Mouse (Mus musculus): ENCODE results near the gene Auts2.
A peak's percentile ranks its signal among the peaks of the same experiment; 100 is the strongest.
"Not testable (repeated sequence)": the region's sequence is repeated elsewhere in the genome, so short reads cannot be mapped to it uniquely, and the experiment has no call there.

Gene Auts2

DNA sequence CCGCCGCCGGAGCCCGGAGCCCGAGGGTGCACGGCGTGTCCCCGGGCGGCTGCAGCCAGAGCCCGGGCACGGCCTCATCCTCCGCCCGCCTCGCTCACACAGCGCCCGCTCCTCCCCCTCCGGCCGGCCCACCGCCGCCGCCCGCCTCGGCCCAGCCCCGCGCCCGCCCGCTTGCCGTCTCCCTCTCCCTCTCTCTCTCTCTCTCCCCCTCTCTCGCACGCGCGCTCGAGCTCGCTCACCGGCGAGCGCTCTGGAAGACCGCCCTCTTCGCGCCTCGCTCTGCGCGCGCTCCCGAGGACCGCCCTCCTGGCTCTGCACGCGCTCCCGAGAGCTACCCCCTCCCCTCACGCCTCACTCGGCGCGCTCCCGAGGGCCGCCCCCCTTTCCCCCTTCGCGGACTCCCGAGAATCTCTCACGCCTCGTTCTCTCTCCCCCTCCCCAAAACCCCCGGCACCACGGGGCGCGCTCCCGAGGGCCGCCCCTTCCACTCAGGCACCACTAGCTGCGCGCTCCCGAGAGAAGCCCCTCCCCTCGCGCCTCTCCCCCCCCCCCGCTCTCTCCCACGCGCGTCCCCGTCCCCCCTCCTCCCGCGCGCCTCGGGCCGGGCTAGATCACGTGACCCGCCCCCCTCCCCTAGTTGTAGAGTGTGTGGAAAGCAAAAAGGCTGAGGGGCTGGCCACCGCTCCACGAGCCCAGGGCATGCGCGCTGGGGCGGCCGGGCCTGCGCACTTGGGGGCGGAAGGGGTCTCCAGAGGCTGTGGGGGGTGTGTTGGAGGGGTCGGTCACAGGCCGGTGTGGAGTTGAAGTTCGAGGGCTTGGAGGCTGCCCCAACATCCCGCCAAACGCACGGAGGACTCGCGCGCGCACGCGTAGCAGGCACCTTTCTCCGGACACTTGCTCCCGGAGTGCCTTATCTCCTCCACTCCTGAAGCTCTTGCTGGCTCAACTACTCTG, at the start of gene Auts2:
TSS of gene Auts2 (minus strand) at position 227 of the 954 bp plus-strand sequence.
- DNase-seq = peak; percentile 85

GRCm38 (mm10) chr5:132591721-132592695, 48.9 kb upstream of the Auts2 start:
- DNase-seq = no peak

- DNase-seq = no peak
Observed at GRCm38 (mm10) chr5:132579774-132580173, 36.6 kb upstream of the Auts2 start.

DNA sequence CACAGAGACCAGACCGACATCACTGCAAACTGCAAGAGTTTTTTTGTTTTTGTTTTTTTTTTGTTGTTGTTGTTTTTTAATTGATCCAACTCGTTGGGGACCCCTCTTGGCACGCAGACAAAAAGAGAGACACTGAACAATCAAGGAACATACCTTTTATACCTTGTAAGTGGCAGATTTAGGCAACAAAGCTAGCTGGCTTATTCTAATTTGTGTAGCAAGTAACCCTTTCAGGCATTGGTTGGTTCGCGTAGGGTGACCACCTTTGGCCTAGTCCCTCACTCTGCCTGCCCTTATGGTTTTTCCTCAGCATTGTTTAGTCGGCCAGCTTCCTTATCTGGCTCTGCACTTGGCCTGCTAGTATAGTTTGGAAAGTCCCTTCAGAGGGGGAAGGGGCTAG, 17.6 kb upstream of the Auts2 start:
- DNase-seq = not testable (repeated sequence)

GRCm38 (mm10) chr5:132545761-132546160, 2.6 kb upstream of the Auts2 start:
- peak; percentile 24 for DNase-seq

DNA sequence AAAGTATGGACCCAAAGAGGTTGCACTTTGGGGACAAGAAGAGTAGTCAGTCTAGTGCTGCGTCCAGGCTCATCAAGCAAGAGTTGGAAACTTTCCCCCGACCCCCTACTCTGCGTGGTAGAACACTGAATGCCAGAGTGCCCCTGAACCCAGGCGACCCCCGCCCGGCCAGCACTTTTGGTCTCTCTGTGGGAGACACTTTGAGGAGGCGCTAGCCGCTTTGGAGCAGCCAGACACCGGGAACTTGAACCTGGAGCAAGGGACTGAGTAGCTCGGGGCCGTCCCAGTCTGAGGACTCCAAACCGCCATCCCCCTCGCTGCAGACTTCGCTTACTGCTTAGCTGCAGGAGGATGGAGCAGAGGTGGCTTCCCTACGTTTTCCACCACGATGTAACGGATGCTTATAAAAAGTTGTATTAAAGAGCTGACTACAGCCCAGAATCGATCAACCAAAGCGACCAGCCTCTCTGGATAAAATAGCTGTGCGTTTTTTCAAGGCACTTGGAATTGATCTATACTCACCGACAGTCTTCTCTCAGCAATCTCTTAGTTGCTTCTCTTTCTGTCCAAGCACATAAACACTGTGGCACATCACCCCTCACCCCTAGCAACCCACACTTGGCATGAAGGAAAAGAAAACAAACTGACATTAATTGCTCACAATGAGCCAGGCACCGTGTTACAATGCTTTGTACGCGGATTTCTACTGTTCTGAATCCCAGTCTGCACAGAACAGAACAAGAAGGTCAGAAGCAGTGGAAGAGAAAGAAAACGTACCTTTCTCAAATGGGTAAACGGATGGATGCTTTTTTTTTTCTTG, 1.2 kb upstream of the Auts2 start:
- no peak for DNase-seq

DNA sequence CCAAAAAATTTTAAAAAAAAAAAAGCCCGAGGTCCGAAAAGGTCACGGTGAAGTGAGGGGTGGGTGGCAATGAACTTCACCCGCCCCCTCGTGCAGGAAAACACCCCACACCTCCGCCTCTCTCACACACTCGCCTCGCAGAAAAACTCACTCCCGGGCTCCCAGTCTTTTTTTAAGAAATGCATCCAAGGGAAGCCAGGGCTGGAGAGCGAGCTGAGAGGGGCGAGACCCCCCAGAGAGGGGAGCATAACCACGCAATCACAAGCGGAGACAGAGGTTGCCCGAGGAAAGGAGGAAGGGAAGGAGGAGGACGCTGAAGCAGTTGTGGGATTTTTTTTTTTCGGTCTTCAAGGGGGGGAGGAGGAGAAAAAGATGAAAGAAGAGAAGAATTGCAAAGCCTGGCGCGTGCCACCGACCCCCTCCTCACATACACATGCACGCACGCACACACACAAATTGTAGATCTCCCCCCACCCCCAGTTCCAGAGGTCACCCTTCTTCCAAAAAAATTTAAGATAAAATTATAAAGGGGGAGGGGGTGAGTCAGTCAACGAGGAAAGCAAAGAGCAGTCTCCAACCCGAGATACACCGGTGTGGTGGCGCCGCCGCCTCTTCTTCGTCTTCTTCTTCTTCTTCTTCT, 643 bp downstream of the Auts2 start:
- DNase-seq = no peak

DNA sequence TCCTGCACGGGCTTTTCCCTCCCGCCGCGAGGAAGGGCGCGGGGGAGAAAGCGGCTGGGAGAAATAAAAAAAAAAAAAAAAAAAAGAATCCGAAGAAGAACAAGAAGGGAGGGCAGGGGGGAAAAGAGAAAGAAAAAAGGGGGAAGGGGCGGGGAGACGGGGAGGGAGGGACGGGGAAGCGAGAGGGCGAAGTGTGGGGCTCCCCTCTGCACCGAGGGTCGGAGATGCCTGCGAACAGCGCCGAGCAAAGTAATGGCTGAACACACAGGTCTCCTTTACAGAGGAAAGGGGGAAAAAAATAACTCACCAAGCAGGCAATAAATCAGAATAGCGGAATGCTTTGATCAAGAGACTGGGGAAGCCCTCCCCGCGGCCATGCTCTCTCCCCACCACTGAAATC, 1.2 kb downstream of the Auts2 start:
- DNase-seq = no peak

- DNase-seq = no peak
Observed at GRCm38 (mm10) chr5:132541371-132541931, 1.7 kb downstream of the Auts2 start.

GRCm38 (mm10) chr5:132540841-132541311, 2.3 kb downstream of the Auts2 start:
- DNase-seq = no peak

DNA sequence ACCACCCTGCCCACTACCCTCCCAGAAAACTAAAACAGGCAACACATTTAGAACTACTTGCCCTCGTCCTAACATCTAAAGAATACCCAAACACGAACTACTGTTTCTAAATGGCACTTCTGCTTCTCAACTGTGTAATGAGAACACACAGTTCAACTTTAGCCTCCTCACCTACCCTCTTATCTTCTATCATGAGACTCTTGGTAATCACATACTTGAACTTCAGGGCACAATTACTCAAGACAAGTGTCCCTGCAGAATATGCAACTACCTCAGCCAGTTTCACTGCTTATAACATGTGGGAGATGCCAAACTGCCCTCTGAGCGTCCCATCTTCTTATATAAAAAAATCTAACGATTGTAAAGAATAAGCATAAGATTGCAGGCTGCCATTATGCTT, 5.7 kb downstream of the Auts2 start:
- DNase-seq = peak; percentile 52

DNA sequence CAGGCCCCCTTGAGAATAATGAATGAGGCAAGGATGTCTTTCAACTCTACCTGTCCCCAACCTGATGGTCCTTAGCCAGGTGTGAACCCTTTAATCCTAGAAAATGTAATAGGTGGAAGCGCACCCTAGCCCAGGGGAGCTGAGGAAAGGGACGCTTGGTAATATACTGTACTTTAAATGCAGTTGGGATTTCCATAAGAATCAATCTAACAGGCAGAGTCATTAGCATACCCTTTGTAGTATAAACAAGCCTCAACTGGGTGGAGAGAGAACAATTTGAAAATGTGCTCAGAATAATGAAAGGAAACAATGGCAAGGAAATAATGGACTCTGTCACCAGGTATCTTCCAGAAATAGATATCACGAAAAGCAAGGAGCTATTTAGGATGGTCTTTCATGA, 16.7 kb downstream of the Auts2 start:
- DNase-seq = no peak

DNA sequence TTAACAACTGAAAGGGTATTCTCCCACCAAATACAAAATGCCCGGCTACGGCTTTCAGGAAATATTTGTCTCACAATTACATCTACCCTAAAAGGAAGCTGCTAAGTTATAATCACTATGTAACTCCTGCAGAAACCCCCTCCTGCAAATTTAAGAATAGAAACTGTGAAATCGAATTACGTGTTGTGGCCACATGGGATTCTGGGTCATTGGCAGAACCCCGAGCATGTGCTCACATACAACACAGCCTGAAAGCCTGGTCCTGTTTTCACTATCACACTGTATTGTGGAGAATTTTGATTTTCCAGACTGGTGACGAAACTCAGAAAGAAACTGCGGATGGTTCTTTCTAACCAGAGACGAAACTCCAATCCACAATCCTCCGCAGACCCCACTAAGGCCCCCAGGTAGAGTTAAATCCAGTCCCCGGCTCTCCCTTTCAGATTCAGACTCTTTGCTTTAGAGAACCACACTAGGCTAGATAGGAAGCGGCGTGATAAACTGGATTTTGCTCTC, 21.7 kb downstream of the Auts2 start:
- DNase-seq = no peak

DNA sequence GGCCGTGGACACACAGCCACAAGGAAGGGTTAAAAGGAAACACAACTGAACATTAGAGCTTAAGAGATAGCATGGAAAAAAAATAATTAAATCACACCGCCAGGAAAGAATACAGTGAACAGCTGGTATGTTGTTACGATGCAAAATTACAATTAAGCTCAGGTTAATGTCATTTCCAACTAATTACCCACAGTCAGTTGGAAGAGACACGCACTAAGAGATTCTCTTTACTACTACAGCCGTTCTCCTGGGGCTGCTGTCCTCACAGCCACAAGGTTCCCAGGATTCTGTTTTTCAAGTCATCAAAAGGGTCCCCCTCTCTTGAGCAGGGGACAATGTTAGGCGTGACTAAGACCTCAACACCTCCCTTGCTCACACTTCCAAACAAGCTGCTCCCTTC, 25.3 kb downstream of the Auts2 start:
- no peak for DNase-seq

- DNase-seq = no peak
Observed at GRCm38 (mm10) chr5:132514521-132514920, 28.6 kb downstream of the Auts2 start.

- no peak for DNase-seq
Observed at GRCm38 (mm10) chr5:132513206-132513605, 29.9 kb downstream of the Auts2 start.

GRCm38 (mm10) chr5:132509464-132509885, 33.7 kb downstream of the Auts2 start:
- DNase-seq = no peak

DNA sequence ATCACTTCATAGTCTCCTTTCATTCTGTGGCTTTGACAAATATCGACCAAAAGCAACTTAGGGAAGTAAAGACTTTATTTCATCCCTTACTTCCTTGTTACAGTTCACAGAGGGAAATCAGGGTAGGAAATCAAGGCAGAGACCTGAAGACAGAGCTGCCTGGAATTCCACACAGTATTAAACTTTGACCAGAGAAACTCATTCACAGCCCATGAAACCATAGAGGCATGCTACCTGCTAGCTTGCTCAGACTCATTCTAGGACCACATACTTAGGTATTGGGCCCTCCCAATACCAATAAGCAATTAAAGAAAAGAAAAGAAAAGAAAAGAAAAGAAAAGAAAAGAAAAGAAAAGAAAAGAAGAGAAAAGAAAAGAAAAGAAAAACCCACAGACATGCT, 38.3 kb downstream of the Auts2 start:
- DNase-seq = no peak

DNA sequence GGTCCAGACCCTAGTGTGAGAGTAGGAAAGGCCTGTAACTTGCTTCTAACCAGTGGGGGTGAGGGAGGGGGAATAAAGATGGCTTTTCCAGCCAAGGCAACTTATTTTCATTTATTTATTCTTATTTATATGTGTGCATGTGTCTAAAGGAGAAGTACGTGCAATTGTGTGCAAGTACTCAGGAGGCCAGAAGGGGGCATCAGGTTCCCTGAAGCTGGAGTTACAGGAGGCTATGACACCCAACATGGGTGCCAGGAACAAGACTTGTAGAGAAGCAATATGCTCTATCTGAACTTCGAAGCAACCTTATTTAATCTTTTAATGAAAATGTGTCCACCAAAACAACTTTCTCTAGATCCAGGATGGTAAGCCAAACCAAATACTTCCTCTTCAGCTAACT, 39.7 kb downstream of the Auts2 start:
- no peak for DNase-seq

DNA sequence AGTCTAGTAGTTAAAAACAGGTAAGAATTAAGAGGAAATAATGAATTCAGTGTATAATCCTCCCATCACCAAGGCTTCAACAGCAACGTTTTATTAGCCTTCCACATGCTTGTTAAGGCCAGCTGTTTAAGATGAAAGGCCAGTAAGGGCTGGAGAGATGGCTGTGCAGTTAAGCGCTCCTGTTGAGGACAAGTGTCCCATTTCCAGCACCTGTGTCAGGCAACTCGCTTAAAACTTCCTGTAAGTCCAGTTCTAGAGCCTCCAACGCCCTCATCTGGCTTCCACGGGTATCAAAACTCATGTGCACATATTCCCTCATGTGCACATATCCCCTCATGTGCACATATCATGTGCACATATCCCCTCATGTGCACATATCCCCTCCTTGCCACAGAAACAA, 41.1 kb downstream of the Auts2 start:
- DNase-seq = no peak

- no peak for DNase-seq
Observed at GRCm38 (mm10) chr5:132500817-132501231, 42.3 kb downstream of the Auts2 start.

All from lung, postnatal 36 days (tissue).